Mouse (Mus musculus) cerebellum, adult 2 months (tissue): ENCODE results near the gene Ccnl2. TPM values are rescaled to one million over a fixed set of nuclear protein-coding genes. Genes with fewer than 3 reads are reported as not detected.

Experiments used
- DNase-seq, 2 experiments: peaks; one replicate each; pipeline ENCODE4 v3.0.0; 2021
- H3K27ac ChIP-seq: fragments of 200-500 bp; 2 replicates; pipeline ENCODE4 v1.5.1; 2012; ENCODE audit warnings: low read length, control low read depth, inconsistent platforms; ENCODE audit not compliant: insufficient read depth
- H3K27me3 ChIP-seq: fragments of 200-500 bp; 2 replicates; pipeline ENCODE4 v1.6.1; 2012; ENCODE audit warnings: inconsistent platforms, mild to moderate bottlenecking, low read length, moderate library complexity; ENCODE audit not compliant: control insufficient read depth, insufficient read depth
- H3K4me1 ChIP-seq: fragments of 200-500 bp; 2 replicates; pipeline ENCODE4 v1.6.1; 2011; ENCODE audit warnings: low read length; ENCODE audit not compliant: control insufficient read depth, insufficient read depth
- H3K4me3 ChIP-seq: fragments of 200-500 bp; replicated peaks from 2 replicates; pipeline ENCODE3; 2011; ENCODE audit warnings: mild to moderate bottlenecking, low read depth, low read length, control low read depth; ENCODE audit not compliant: insufficient read depth
- CTCF ChIP-seq: fragments of 200-500 bp; IDR thresholded peaks from 2 replicates; pipeline ENCODE4 v1.5.1; 2011; ENCODE audit warnings: low read depth, mild to moderate bottlenecking, control low read depth, low read length, moderate library complexity, borderline replicate concordance; ENCODE audit not compliant: insufficient read depth
- POLR2A ChIP-seq: fragments of 200-500 bp; IDR thresholded peaks from 2 replicates; pipeline ENCODE4 v1.6.1; 2011; ENCODE audit warnings: low read length, control low read depth, borderline replicate concordance; ENCODE audit not compliant: insufficient read depth
- WGBS: fragments of 180-500 bp; shearing (Covaris S2); methylation state at CpG from one replicate; pipeline ENCODE4 v1.1.7; 2018; 5-methylcytosine and 5-hydroxymethylcytosine counted together
- polyA plus RNA-seq: library from polyadenylated mRNA; depleted of rRNA; stranded (reverse); fragments of >200 nt; gene quantifications from 2 replicates; pipeline ENCODE4 v1.2.3, GENCODE M21; 2012; rRNA removed

Ccnl2 gene
- polyA plus RNA-seq, 1 experiment, result 171 TPM

- 79% methylated on average over 5 of the region's 5 CpGs for WGBS
- TF ChIP-seq CTCF, result no peak
- no peak for TF ChIP-seq POLR2A
Measured at GRCm38 (mm10) chr4:155863001-155863400, 50.7 kb downstream of the Ccnl2 start, which contains the start of gene Tas1r3. Gene Tas1r3, minus strand, starts transcription at chr4:155863362.

GRCm38 (mm10) chr4:155868614-155869298, 56.5 kb downstream of the Ccnl2 start:
- H3K27me3 ChIP-seq, result no peaks in the 10 kb centered on the region
- H3K27ac ChIP-seq, result peak overlapping the region; percentile 6; the same call in 1 of the 2 replicates
- H3K4me3 ChIP-seq, result peak overlapping the region; percentile 82
- no peak for DNase-seq
- H3K4me1 ChIP-seq, result peaks cover 12% of the 10 kb centered on the region
- TF ChIP-seq CTCF (no peak), POLR2A (no peak)
- WGBS, result 6% methylated on average over 22 of the region's 22 CpGs

More at GRCm38 (mm10) chr4:155863001-155863400, 50.7 kb downstream of the Ccnl2 start, which contains the start of gene Tas1r3:
- Histone ChIP-seq H3K4me1 (no peaks in the 10 kb centered on the region), H3K27ac (no peak within 1 kb of the TSS), H3K27me3 (no peaks in the 10 kb centered on the region), H3K4me3 (no peak within 1 kb of the TSS)
- DNase-seq, result peak in 1 of 2 experiments; percentile 26

GRCm38 (mm10) chr4:155869317-155870033, 57.2 kb downstream of the Ccnl2 start, which contains the start of the genes Cptp and Ints11:
Gene Cptp, minus strand, starts transcription at chr4:155869440.
Gene Ints11, plus strand, starts transcription at chr4:155869546.
- Histone ChIP-seq H3K27me3 (no peaks in the 10 kb centered on the region), H3K4me1 (peaks cover 12% of the 10 kb centered on the region), H3K4me3 (peak within 1 kb of the TSS; percentile 82), H3K27ac (peak within 1 kb of the TSS; percentile 33)
- peak; percentile 96 to 97 for DNase-seq
- under 1% methylated on average over 63 of the region's 63 CpGs for WGBS
- TF ChIP-seq CTCF (no peak), POLR2A (peak; percentile 86)

GRCm38 (mm10) chr4:155871404-155871803, 59.1 kb downstream of the Ccnl2 start:
- DNase-seq, result peak in 1 of 2 experiments; percentile 0
- no peak for TF ChIP-seq CTCF
- no peak for TF ChIP-seq POLR2A
- H3K27ac ChIP-seq, result no peak overlapping the region
- WGBS, result 94% methylated on average over 7 of the region's 7 CpGs
- H3K4me1 ChIP-seq, result peaks cover 12% of the 10 kb centered on the region
- no peak overlapping the region for H3K4me3 ChIP-seq
- H3K27me3 ChIP-seq, result no peaks in the 10 kb centered on the region

Other genes with a start within 250 kb of the Ccnl2 start
- gene Slc35e2, start 211.1 kb upstream of the Ccnl2 start, polyA plus RNA-seq, result 20.3 and 20.5 TPM in 2 replicates
- gene Cdk11b, start 187.6 kb upstream of the Ccnl2 start, polyA plus RNA-seq, result 57.8 and 63.7 TPM in 2 replicates
- gene Gm10563, start 167.1 kb upstream of the Ccnl2 start, polyA plus RNA-seq, result not detected in 2 replicates
- gene Mmp23, start 159.1 kb upstream of the Ccnl2 start, polyA plus RNA-seq, result 38.1 and 39.4 TPM in 2 replicates
- 146 and 152 TPM in 2 replicates for gene Mib2, start 143.3 kb upstream of the Ccnl2 start, polyA plus RNA-seq
- gene Fndc10, start 118.1 kb upstream of the Ccnl2 start, polyA plus RNA-seq, result 112 and 114 TPM in 2 replicates
- gene Ssu72, start 107.7 kb upstream of the Ccnl2 start, polyA plus RNA-seq, result 141 and 152 TPM in 2 replicates
- gene Tmem240, start 77.7 kb upstream of the Ccnl2 start, polyA plus RNA-seq, result 123 and 133 TPM in 2 replicates
- gene Atad3a, start 51.4 kb upstream of the Ccnl2 start, polyA plus RNA-seq, result 114 and 123 TPM in 2 replicates
- gene Vwa1, start 37.8 kb upstream of the Ccnl2 start, polyA plus RNA-seq, result 33.8 and 35.4 TPM in 2 replicates
- gene Tmem88b, start 26.6 kb upstream of the Ccnl2 start, polyA plus RNA-seq, result 61.7 and 81.7 TPM in 2 replicates
- 0.13 and 0.16 TPM in 2 replicates for gene Ankrd65, start 22.1 kb upstream of the Ccnl2 start, polyA plus RNA-seq
- gene Mrpl20, start 9.6 kb upstream of the Ccnl2 start, polyA plus RNA-seq, result 109 TPM in 2 replicates
- gene Aurkaip1, start 18.8 kb downstream of the Ccnl2 start, polyA plus RNA-seq, result 155 and 159 TPM in 2 replicates
- 23.8 and 29.7 TPM in 2 replicates for gene Mxra8, start 27.2 kb downstream of the Ccnl2 start, polyA plus RNA-seq
- 160 and 163 TPM in 2 replicates for gene Dvl1, start 34.9 kb downstream of the Ccnl2 start, polyA plus RNA-seq
- gene Tas1r3, start 50.9 kb downstream of the Ccnl2 start, polyA plus RNA-seq, result 0.87 and 1.0 TPM in 2 replicates
- gene Cptp, start 57.0 kb downstream of the Ccnl2 start, polyA plus RNA-seq, result 40.5 and 45.1 TPM in 2 replicates
- gene Ints11, start 57.1 kb downstream of the Ccnl2 start, polyA plus RNA-seq, result 50.1 and 52.2 TPM in 2 replicates
- 69.9 and 70.1 TPM in 2 replicates for gene Pusl1, start 79.3 kb downstream of the Ccnl2 start, polyA plus RNA-seq
- gene Acap3, start 79.3 kb downstream of the Ccnl2 start, polyA plus RNA-seq, result 98.5 and 99.2 TPM in 2 replicates
- gene Ube2j2, start 131.3 kb downstream of the Ccnl2 start, polyA plus RNA-seq, result 78.4 and 83.8 TPM in 2 replicates
- 16.8 and 22.1 TPM in 2 replicates for gene C1qtnf12, start 149.8 kb downstream of the Ccnl2 start, polyA plus RNA-seq
- gene B3galt6, start 180.2 kb downstream of the Ccnl2 start, polyA plus RNA-seq, result 10.8 and 11.4 TPM in 2 replicates
- gene Sdf4, start 180.4 kb downstream of the Ccnl2 start, polyA plus RNA-seq, result 136 and 142 TPM in 2 replicates
- 3.6 and 5.2 TPM in 2 replicates for gene Tnfrsf4, start 201.4 kb downstream of the Ccnl2 start, polyA plus RNA-seq
- 0.10 and 0.11 TPM in 2 replicates for gene Tnfrsf18, start 213.7 kb downstream of the Ccnl2 start, polyA plus RNA-seq
- 0.11 and 0.32 TPM in 2 replicates for gene Ttll10, start 246.9 kb downstream of the Ccnl2 start, polyA plus RNA-seq